Mouse (Mus musculus): ENCODE measurements around the gene Jak2. TPM values are rescaled to one million over a fixed set of nuclear protein-coding genes. Genes with fewer than 3 reads are reported as not detected.

Jak2 gene
- polyA plus RNA-seq, 1 experiment from 2014 or later = 14.6 TPM

- peak overlapping the region; percentile 35; the same call in 1 of the 2 replicates for H3K27ac ChIP-seq
- peaks cover 25% of the 10 kb centered on the region for H3K36me3 ChIP-seq
- no peak overlapping the region for H3K4me2 ChIP-seq (replicated peaks)
- WGBS = 6% methylated on average over 7 of the region's 7 CpGs
- H3K4me1 ChIP-seq (replicated peaks) = peaks cover 11% of the 10 kb centered on the region
- no peaks in the 10 kb centered on the region for H3K27me3 ChIP-seq
- H3K9me3 ChIP-seq = no peaks in the 10 kb centered on the region
- H3K4me3 ChIP-seq (replicated peaks) = no peak overlapping the region
- H3K9ac ChIP-seq (replicated peaks) = no peak overlapping the region
- peak; percentile 77 for ATAC-seq
Observed at GRCm38 (mm10) chr19:29285451-29285869, 33.8 kb downstream of the Jak2 start.

- no peak for ATAC-seq
- no peak overlapping the region for H3K4me2 ChIP-seq (replicated peaks)
- no peak overlapping the region for H3K27ac ChIP-seq
- H3K4me1 ChIP-seq (replicated peaks) = peaks cover 11% of the 10 kb centered on the region
- no peak overlapping the region for H3K4me3 ChIP-seq (replicated peaks)
- 73% methylated on average over 8 of the region's 8 CpGs for WGBS
- no peak overlapping the region for H3K9ac ChIP-seq (replicated peaks)
- no peaks in the 10 kb centered on the region for H3K27me3 ChIP-seq
- peaks cover 37% of the 10 kb centered on the region for H3K36me3 ChIP-seq
- H3K9me3 ChIP-seq = no peaks in the 10 kb centered on the region
Observed at GRCm38 (mm10) chr19:29287863-29288262, 36.2 kb downstream of the Jak2 start.

GRCm38 (mm10) chr19:29291532-29291931 is 39.9 kb downstream of the Jak2 start:
- Histone ChIP-seq H3K9ac (replicated peaks) (no peak overlapping the region), H3K4me3 (replicated peaks) (no peak overlapping the region), H3K36me3 (peaks cover 48% of the 10 kb centered on the region), H3K9me3 (no peaks in the 10 kb centered on the region), H3K27ac (no peak overlapping the region), H3K4me1 (replicated peaks) (no peaks in the 10 kb centered on the region), H3K4me2 (replicated peaks) (no peak overlapping the region), H3K27me3 (no peaks in the 10 kb centered on the region)
- ATAC-seq = no peak
- 89% methylated on average over 14 of the region's 14 CpGs for WGBS

GRCm38 (mm10) chr19:29292546-29292945 is 40.9 kb downstream of the Jak2 start:
- Histone ChIP-seq H3K27ac (no peak overlapping the region), H3K27me3 (no peaks in the 10 kb centered on the region), H3K4me1 (replicated peaks) (no peaks in the 10 kb centered on the region), H3K9ac (replicated peaks) (no peak overlapping the region), H3K4me3 (replicated peaks) (no peak overlapping the region), H3K9me3 (no peaks in the 10 kb centered on the region), H3K4me2 (replicated peaks) (no peak overlapping the region), H3K36me3 (peaks cover 53% of the 10 kb centered on the region)
- WGBS = 78% methylated on average over 4 of the region's 4 CpGs
- ATAC-seq = no peak

- 65% methylated on average over 2 of the region's 2 CpGs for WGBS
- H3K4me1 ChIP-seq (replicated peaks) = no peaks in the 10 kb centered on the region
- ATAC-seq = no peak
- H3K27ac ChIP-seq = no peak overlapping the region
- no peak overlapping the region for H3K4me2 ChIP-seq (replicated peaks)
- H3K9me3 ChIP-seq = no peaks in the 10 kb centered on the region
- no peak overlapping the region for H3K4me3 ChIP-seq (replicated peaks)
- H3K27me3 ChIP-seq = no peaks in the 10 kb centered on the region
- no peak overlapping the region for H3K9ac ChIP-seq (replicated peaks)
- peaks cover 56% of the 10 kb centered on the region for H3K36me3 ChIP-seq
Observed at GRCm38 (mm10) chr19:29294756-29295155, 43.1 kb downstream of the Jak2 start.

- Histone ChIP-seq H3K4me2 (replicated peaks) (no peak overlapping the region), H3K27ac (no peak overlapping the region), H3K4me1 (replicated peaks) (no peaks in the 10 kb centered on the region), H3K36me3 (peaks cover 59% of the 10 kb centered on the region), H3K27me3 (no peaks in the 10 kb centered on the region), H3K9me3 (no peaks in the 10 kb centered on the region), H3K4me3 (replicated peaks) (no peak overlapping the region), H3K9ac (replicated peaks) (no peak overlapping the region)
- ATAC-seq = no peak
Observed at GRCm38 (mm10) chr19:29296166-29296565, 44.5 kb downstream of the Jak2 start.

- 96% methylated on average over 1 of the region's 1 CpGs for WGBS
- H3K4me1 ChIP-seq (replicated peaks) = no peaks in the 10 kb centered on the region
- H3K27ac ChIP-seq = no peak overlapping the region
- no peaks in the 10 kb centered on the region for H3K9me3 ChIP-seq
- H3K9ac ChIP-seq (replicated peaks) = no peak overlapping the region
- no peaks in the 10 kb centered on the region for H3K27me3 ChIP-seq
- no peak overlapping the region for H3K4me3 ChIP-seq (replicated peaks)
- peaks cover 53% of the 10 kb centered on the region for H3K36me3 ChIP-seq
- no peak overlapping the region for H3K4me2 ChIP-seq (replicated peaks)
- ATAC-seq = no peak
Observed at GRCm38 (mm10) chr19:29297366-29297765, 45.7 kb downstream of the Jak2 start.

GRCm38 (mm10) chr19:29300919-29301318 is 49.3 kb downstream of the Jak2 start:
- peaks cover 58% of the 10 kb centered on the region for H3K36me3 ChIP-seq
- WGBS = 91% methylated on average over 13 of the region's 13 CpGs
- ATAC-seq = no peak
- no peak overlapping the region for H3K4me3 ChIP-seq (replicated peaks)
- H3K9ac ChIP-seq (replicated peaks) = no peak overlapping the region
- H3K27me3 ChIP-seq = no peaks in the 10 kb centered on the region
- no peaks in the 10 kb centered on the region for H3K4me1 ChIP-seq (replicated peaks)
- no peak overlapping the region for H3K27ac ChIP-seq
- no peaks in the 10 kb centered on the region for H3K9me3 ChIP-seq
- H3K4me2 ChIP-seq (replicated peaks) = no peak overlapping the region

- Histone ChIP-seq H3K27me3 (no peaks in the 10 kb centered on the region), H3K27ac (no peak overlapping the region), H3K36me3 (peaks cover 48% of the 10 kb centered on the region), H3K9me3 (no peaks in the 10 kb centered on the region), H3K4me1 (replicated peaks) (no peaks in the 10 kb centered on the region), H3K4me2 (replicated peaks) (no peak overlapping the region), H3K4me3 (replicated peaks) (no peak overlapping the region), H3K9ac (replicated peaks) (no peak overlapping the region)
- ATAC-seq = no peak
- 93% methylated on average over 2 of the region's 2 CpGs for WGBS
Observed at GRCm38 (mm10) chr19:29302119-29302518, 50.5 kb downstream of the Jak2 start.

GRCm38 (mm10) chr19:29308832-29309231 is 57.2 kb downstream of the Jak2 start:
- H3K9me3 ChIP-seq = no peaks in the 10 kb centered on the region
- no peak for ATAC-seq
- H3K27ac ChIP-seq = no peak overlapping the region
- H3K36me3 ChIP-seq = peaks cover 37% of the 10 kb centered on the region
- H3K4me1 ChIP-seq (replicated peaks) = no peaks in the 10 kb centered on the region; the same call in 1 of the 2 replicates
- H3K4me3 ChIP-seq (replicated peaks) = no peak overlapping the region
- H3K4me2 ChIP-seq (replicated peaks) = no peak overlapping the region
- H3K9ac ChIP-seq (replicated peaks) = no peak overlapping the region
- H3K27me3 ChIP-seq = no peaks in the 10 kb centered on the region

- no peaks in the 10 kb centered on the region for H3K27me3 ChIP-seq
- H3K4me1 ChIP-seq (replicated peaks) = no peaks in the 10 kb centered on the region; the same call in 1 of the 2 replicates
- no peak overlapping the region for H3K9ac ChIP-seq (replicated peaks)
- H3K9me3 ChIP-seq = peaks cover 12% of the 10 kb centered on the region
- no peak overlapping the region for H3K4me2 ChIP-seq (replicated peaks)
- H3K36me3 ChIP-seq = peaks cover 36% of the 10 kb centered on the region
- no peak for ATAC-seq
- H3K4me3 ChIP-seq (replicated peaks) = no peak overlapping the region
- H3K27ac ChIP-seq = no peak overlapping the region
- 95% methylated on average over 8 of the region's 8 CpGs for WGBS
Observed at GRCm38 (mm10) chr19:29311791-29312190, 60.2 kb downstream of the Jak2 start.

GRCm38 (mm10) chr19:29312661-29313060 is 61.0 kb downstream of the Jak2 start:
- H3K9me3 ChIP-seq = peaks cover 17% of the 10 kb centered on the region
- H3K36me3 ChIP-seq = peaks cover 36% of the 10 kb centered on the region
- ATAC-seq = no peak
- H3K27ac ChIP-seq = no peak overlapping the region
- H3K27me3 ChIP-seq = no peaks in the 10 kb centered on the region
- WGBS = 62% methylated on average over 7 of the region's 7 CpGs
- no peak overlapping the region for H3K4me2 ChIP-seq (replicated peaks)
- no peaks in the 10 kb centered on the region for H3K4me1 ChIP-seq (replicated peaks)
- no peak overlapping the region for H3K9ac ChIP-seq (replicated peaks)
- H3K4me3 ChIP-seq (replicated peaks) = no peak overlapping the region

- ATAC-seq = no peak
- Histone ChIP-seq H3K4me2 (replicated peaks) (no peak overlapping the region), H3K9me3 (no peaks in the 10 kb centered on the region), H3K27me3 (peaks cover 7% of the 10 kb centered on the region), H3K36me3 (no peaks in the 10 kb centered on the region), H3K4me1 (replicated peaks) (peaks cover 5% of the 10 kb centered on the region; the same call in 1 of the 2 replicates), H3K9ac (replicated peaks) (no peak overlapping the region), H3K4me3 (replicated peaks) (no peak overlapping the region), H3K27ac (no peak overlapping the region)
- WGBS = 79% methylated on average over 8 of the region's 8 CpGs
Observed at GRCm38 (mm10) chr19:29323416-29324049, 71.9 kb downstream of the Jak2 start.

Data from midbrain, embryonic 13.5 days (tissue).